ENCODE assay signal across 10 mouse cellular contexts in genomic region chr2:83337364-83337763, GRCm38 (mm10).
A peak's percentile ranks its signal among the peaks of the same experiment; 100 is the strongest.
DNase-seq lines count a peak whose midpoint lies in the region; ATAC-seq and TF ChIP-seq lines count a peak whose summit lies in the region.
"Had no signal": no experiment of that assay in that cellular context is flagged by ENCODE, and none has a peak within 500 bp of the region (broad histone marks: within the 10 kb centered on the region; RNA-seq: fewer than 3 reads in every experiment).

No protein-coding gene starts in this region.

- H3K4me1 ChIP-seq in forebrain, postnatal 0 days (ENCODE audit: insufficient read depth), result no peaks in the 10 kb centered on the region
- H3K4me1 ChIP-seq: limb, embryonic 13.5 days had no signal

- H3K4me3 ChIP-seq in forebrain, postnatal 0 days (ENCODE audit: low read depth, low read length), result no peak overlapping the region
- H3K4me3 ChIP-seq: erythroblast, embryonic 14.5 days; limb, embryonic 13.5 days had no signal

- no peaks in the 10 kb centered on the region for H3K36me3 ChIP-seq in forebrain, postnatal 0 days (ENCODE audit: insufficient read depth)
- H3K36me3 ChIP-seq: limb, embryonic 13.5 days had no signal

- 24% methylated on average over 4 of the region's 4 CpGs for WGBS in forebrain, postnatal 0 days

- peak; percentile 30 for DNase-seq in adrenal gland, postnatal 10 days
- no peak for DNase-seq in adrenal gland, adult 18-20 months (ENCODE audit: low spot score in 2 of 2)
- peak; percentile 75 for DNase-seq in kidney, postnatal 10 days
- DNase-seq in kidney, adult 18-20 months, result no peak
- DNase-seq in ZHBTc4 (ENCODE audit: low read depth, low spot score), result peak; percentile 66
- DNase-seq in forebrain, postnatal 0 days, result peak; percentile 82
- peak; percentile 5 for DNase-seq in ovary, postnatal 36 days (ENCODE audit: low spot score)

- H3K9ac ChIP-seq in forebrain, postnatal 0 days, result no peak overlapping the region
- H3K9ac ChIP-seq: limb, embryonic 13.5 days had no signal

- TF ChIP-seq CTCF in forebrain, postnatal 0 days (IDR thresholded peaks at IDR 0.05; ENCODE audit: low read depth), result peak; percentile 59

- no peaks in the 10 kb centered on the region for H3K9me3 ChIP-seq in forebrain, postnatal 0 days (ENCODE audit: low read length)
- H3K9me3 ChIP-seq: limb, embryonic 13.5 days had no signal

- no peak overlapping the region for H3K27ac ChIP-seq in forebrain, postnatal 0 days (ENCODE audit: low read depth, low read length)
- H3K27ac ChIP-seq: limb, embryonic 13.5 days had no signal

- H3K27me3 ChIP-seq in forebrain, postnatal 0 days (ENCODE audit: insufficient read depth, low read length), result no peaks in the 10 kb centered on the region
- H3K27me3 ChIP-seq: limb, embryonic 13.5 days had no signal

- ATAC-seq in forebrain, postnatal 0 days, result peak; percentile 82
- no peak for ATAC-seq in erythroid progenitor cell, adult 5-6 weeks (replicated peaks; ENCODE audit: low FRiP score, poor library complexity, severe bottlenecking)

- H3K4me2 ChIP-seq in forebrain, postnatal 0 days (ENCODE audit: low read depth), result no peak overlapping the region
- H3K4me2 ChIP-seq: limb, embryonic 13.5 days had no signal

Comparison
In these comparisons a context has a peak if more than half of its experiments do, and no peak if none do; other contexts are left out.
1. DNase-seq: peak in adrenal gland, postnatal 10 days (single experiment), kidney, postnatal 10 days (single experiment), ZHBTc4 (single experiment), forebrain, postnatal 0 days (single experiment) and ovary, postnatal 36 days (single experiment); none in adrenal gland, adult 18-20 months (0 of 2) and kidney, adult 18-20 months (single experiment).